Mouse (Mus musculus): ENCODE measurements around the gene Hps1.

DNA sequence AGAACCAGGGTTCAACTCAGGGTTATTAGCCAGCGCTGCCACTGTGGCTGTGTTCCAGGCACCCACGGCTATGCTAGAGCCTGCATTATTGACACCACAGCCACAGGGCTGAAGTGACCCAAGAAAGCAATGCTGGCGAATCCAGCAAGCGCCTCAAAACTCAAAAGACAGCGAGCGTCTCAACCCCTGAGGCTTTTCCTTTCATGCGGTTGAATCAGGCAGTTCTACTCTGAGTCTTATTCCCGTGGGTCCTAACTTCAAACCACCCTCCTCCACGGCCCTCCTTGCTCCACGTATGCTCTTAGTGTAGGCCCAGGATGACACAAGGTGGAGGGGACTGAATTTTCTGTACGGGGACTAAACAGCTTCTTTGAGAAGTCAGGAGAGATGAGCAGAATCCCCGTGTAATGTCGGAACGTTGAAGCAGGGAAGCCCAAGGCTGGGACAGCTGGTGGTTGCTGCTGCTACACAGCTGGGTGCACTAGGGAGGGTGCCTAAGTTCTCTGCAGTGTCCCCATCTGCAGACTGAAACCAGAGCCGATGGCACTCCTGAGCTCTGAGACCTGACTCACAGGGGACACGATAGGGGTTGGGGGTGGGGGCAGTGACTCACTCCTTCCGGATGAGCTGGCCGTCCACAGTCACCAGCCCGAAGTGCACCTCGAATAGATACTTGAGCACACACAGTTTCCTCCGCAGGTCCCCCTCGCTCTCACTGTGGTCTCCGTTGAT is 9.5 kb downstream of the Hps1 start:
- TF ChIP-seq POLR2A (IDR thresholded peaks at IDR 0.05; ENCODE audit: borderline replicate concordance, extremely low read depth, low read depth, low read length) (no peak), CTCF (IDR thresholded peaks at IDR 0.05; ENCODE audit: insufficient read depth, low read length) (no peak)

Measured in lung, adult 2 months (tissue).